Mouse (Mus musculus) hindbrain, postnatal 0 days (tissue): ENCODE data around the gene Ift80. TPM values are rescaled to one million over a fixed set of nuclear protein-coding genes. Genes with fewer than 3 reads are reported as not detected.
A peak's percentile ranks its signal among the peaks of the same experiment; 100 is the strongest.

Source experiments
- ATAC-seq: fragments of 200-750 bp; cut with Nextera tagmentation; 2 replicates; pipeline ENCODE4 v1.8.0; 2017; ENCODE audit warnings: mild to moderate bottlenecking, moderate TSS enrichment, moderate library complexity
- DNase-seq: peaks from one replicate; pipeline ENCODE4 v3.0.0-alpha.2; 2015; ENCODE audit warnings: low spot score
- H3K27ac ChIP-seq: fragments of 300-500 bp; sonication (generic); 2 replicates; pipeline ENCODE4 v1.5.1; 2014; ENCODE audit warnings: mild to moderate bottlenecking
- H3K27me3 ChIP-seq: fragments of 300-500 bp; sonication (generic); 2 replicates; pipeline ENCODE4 v1.6.1; 2014; ENCODE audit warnings: low read length, mixed read lengths; ENCODE audit not compliant: insufficient read depth
- H3K36me3 ChIP-seq: fragments of 300-500 bp; sonication (generic); 2 replicates; pipeline ENCODE4 v1.6.1; 2014; ENCODE audit warnings: low read length, mixed read lengths; ENCODE audit not compliant: insufficient read depth
- H3K4me1 ChIP-seq: fragments of 300-500 bp; sonication (generic); 2 replicates; pipeline ENCODE4 v1.6.1; 2014; ENCODE audit warnings: antibody characterized with exemption, low read length, mixed read lengths; ENCODE audit not compliant: insufficient read depth
- H3K4me2 ChIP-seq: fragments of 300-500 bp; sonication (generic); 2 replicates; pipeline ENCODE4 v1.6.1; 2014; ENCODE audit warnings: low read depth, mild to moderate bottlenecking, low read length, moderate library complexity, mixed read lengths
- H3K4me3 ChIP-seq: fragments of 300-500 bp; sonication (generic); 2 replicates; pipeline ENCODE4 v1.5.1; 2014; ENCODE audit warnings: low read length
- H3K9ac ChIP-seq: fragments of 300-500 bp; sonication (generic); replicated peaks from 2 replicates; pipeline ENCODE4 v1.6.1; 2014; ENCODE audit warnings: mild to moderate bottlenecking, low read length, moderate library complexity, mixed read lengths
- H3K9me3 ChIP-seq: fragments of 300-500 bp; sonication (generic); 2 replicates; pipeline ENCODE4 v1.6.1; 2016; ENCODE audit warnings: low read length, mixed read lengths
- CTCF ChIP-seq: IDR thresholded peaks from 2 replicates; pipeline ENCODE4 v1.5.1; 2016; ENCODE audit warnings: antibody characterized with exemption, control low read depth, low read depth
- WGBS: fragments of 180-500 bp; shearing (Covaris S2); extraction: QIAGEN DNeasy Blood & Tissue Kit; methylation state at CpG from one replicate; pipeline ENCODE4 v1.1.7; 2014; 5-methylcytosine and 5-hydroxymethylcytosine counted together
- polyA plus RNA-seq: library from polyadenylated mRNA; unstranded; fragments of >200 nt; fragmentation: Nextera tagmentation; extraction: Ambion mirVana; gene quantifications from 2 replicates; pipeline ENCODE4 v1.2.1, GENCODE M21; 2015
- total RNA-seq: library from RNA; depleted of rRNA; stranded (reverse); fragments of >200 nt; gene quantifications from 2 replicates; pipeline ENCODE4 v1.2.3, GENCODE M21; 2014

The Ift80 gene
- total and polyA plus RNA-seq, 2 experiments from 2014 or later, result 5.3 to 7.7 TPM

- DNase-seq, result no peak
- H3K4me2 ChIP-seq, result no peak overlapping the region
- no peaks in the 10 kb centered on the region for H3K9me3 ChIP-seq
- ATAC-seq, result no peak
- no peaks in the 10 kb centered on the region for H3K36me3 ChIP-seq
- no peak for TF ChIP-seq CTCF
- no peak overlapping the region for H3K27ac ChIP-seq
- 93% methylated on average over 8 of the region's 8 CpGs for WGBS
- no peak overlapping the region for H3K9ac ChIP-seq
- no peaks in the 10 kb centered on the region for H3K4me1 ChIP-seq
- no peaks in the 10 kb centered on the region for H3K27me3 ChIP-seq
- H3K4me3 ChIP-seq, result no peak overlapping the region
Observed at GRCm38 (mm10) chr3:68974639-68975532, 29.5 kb downstream of the Ift80 start.

- no peak overlapping the region for H3K27ac ChIP-seq
- WGBS, result 88% methylated on average over 1 of the region's 1 CpGs
- H3K27me3 ChIP-seq, result no peaks in the 10 kb centered on the region
- H3K36me3 ChIP-seq, result no peaks in the 10 kb centered on the region
- ATAC-seq (no peak), DNase-seq (no peak)
- H3K4me1 ChIP-seq, result no peaks in the 10 kb centered on the region
- TF ChIP-seq CTCF, result no peak
- no peak overlapping the region for H3K4me3 ChIP-seq
- no peak overlapping the region for H3K4me2 ChIP-seq
- H3K9ac ChIP-seq, result no peak overlapping the region
- no peaks in the 10 kb centered on the region for H3K9me3 ChIP-seq
Observed at GRCm38 (mm10) chr3:68973574-68973973, 30.8 kb downstream of the Ift80 start.

GRCm38 (mm10) chr3:68969091-68969590, 35.2 kb downstream of the Ift80 start:
- Histone ChIP-seq H3K4me1 (no peaks in the 10 kb centered on the region), H3K4me2 (no peak overlapping the region), H3K9me3 (no peaks in the 10 kb centered on the region), H3K27ac (no peak overlapping the region), H3K36me3 (peaks cover 5% of the 10 kb centered on the region; the same call in 1 of the 2 replicates), H3K27me3 (no peaks in the 10 kb centered on the region), H3K4me3 (no peak overlapping the region), H3K9ac (no peak overlapping the region)
- 96% methylated on average over 3 of the region's 3 CpGs for WGBS
- DNase-seq (no peak), ATAC-seq (no peak)
- no peak for TF ChIP-seq CTCF

- no peak for DNase-seq
- no peak for ATAC-seq
- Histone ChIP-seq H3K9ac (no peak overlapping the region), H3K9me3 (no peaks in the 10 kb centered on the region), H3K27me3 (no peaks in the 10 kb centered on the region), H3K4me3 (no peak overlapping the region), H3K36me3 (peaks cover 5% of the 10 kb centered on the region; the same call in 1 of the 2 replicates), H3K27ac (no peak overlapping the region), H3K4me1 (no peaks in the 10 kb centered on the region), H3K4me2 (no peak overlapping the region)
- WGBS, result 92% methylated on average over 6 of the region's 6 CpGs
- TF ChIP-seq CTCF, result no peak
Observed at GRCm38 (mm10) chr3:68967404-68967803, 37.0 kb downstream of the Ift80 start.

- no peaks in the 10 kb centered on the region for H3K9me3 ChIP-seq
- H3K4me2 ChIP-seq, result no peak overlapping the region
- no peak overlapping the region for H3K4me3 ChIP-seq
- H3K4me1 ChIP-seq, result no peaks in the 10 kb centered on the region
- H3K27ac ChIP-seq, result no peak overlapping the region
- 97% methylated on average over 6 of the region's 6 CpGs for WGBS
- H3K36me3 ChIP-seq, result peaks cover 5% of the 10 kb centered on the region; the same call in 1 of the 2 replicates
- ATAC-seq (no peak), DNase-seq (no peak)
- no peaks in the 10 kb centered on the region for H3K27me3 ChIP-seq
- H3K9ac ChIP-seq, result no peak overlapping the region
- TF ChIP-seq CTCF, result no peak
Observed at GRCm38 (mm10) chr3:68966527-68967285, 37.7 kb downstream of the Ift80 start.

GRCm38 (mm10) chr3:68964682-68965081, 39.7 kb downstream of the Ift80 start:
- TF ChIP-seq CTCF, result peak; percentile 48
- ATAC-seq, result no peak
- H3K4me2 ChIP-seq, result no peak overlapping the region
- no peak overlapping the region for H3K27ac ChIP-seq
- H3K9me3 ChIP-seq, result no peaks in the 10 kb centered on the region
- no peak overlapping the region for H3K4me3 ChIP-seq
- H3K36me3 ChIP-seq, result peaks cover 5% of the 10 kb centered on the region; the same call in 1 of the 2 replicates
- no peaks in the 10 kb centered on the region for H3K4me1 ChIP-seq
- H3K9ac ChIP-seq, result no peak overlapping the region
- no peaks in the 10 kb centered on the region for H3K27me3 ChIP-seq
- DNase-seq, result peak; percentile 7
